In genomic region chr4:41315173-41315572, GRCm38 (mm10) we compare ENCODE assay signal across 7 mouse cellular contexts. TPM values are rescaled to one million over a fixed set of nuclear protein-coding genes. Genes with fewer than 3 reads are reported as not detected.
DNase-seq lines count a peak whose midpoint lies in the region; ATAC-seq lines count a peak whose summit lies in the region.

No protein-coding gene starts in this region.

- H3K27ac ChIP-seq in lung, embryonic 15.5 days = peak overlapping the region; percentile 99
- H3K27ac ChIP-seq in embryonic facial prominence, embryonic 13.5 days = peak overlapping the region; percentile 96
- peak overlapping the region; percentile 99 for H3K27ac ChIP-seq in intestine, embryonic 15.5 days

- 10% methylated on average over 8 of the region's 8 CpGs for WGBS in lung, embryonic 15.5 days
- 48% methylated on average over 8 of the region's 8 CpGs for WGBS in embryonic facial prominence, embryonic 13.5 days
- WGBS in intestine, embryonic 15.5 days = 17% methylated on average over 8 of the region's 8 CpGs

- H3K4me1 ChIP-seq in lung, embryonic 15.5 days = peaks cover 21% of the 10 kb centered on the region
- peaks cover 20% of the 10 kb centered on the region for H3K4me1 ChIP-seq in embryonic facial prominence, embryonic 13.5 days
- H3K4me1 ChIP-seq in intestine, embryonic 15.5 days (replicated peaks) = peaks cover 10% of the 10 kb centered on the region

- H3K36me3 ChIP-seq in lung, embryonic 15.5 days = peaks cover 6% of the 10 kb centered on the region; the same call in 1 of the 2 replicates
- H3K36me3 ChIP-seq in embryonic facial prominence, embryonic 13.5 days = peaks cover 21% of the 10 kb centered on the region
- no peaks in the 10 kb centered on the region for H3K36me3 ChIP-seq in intestine, embryonic 15.5 days

- DNase-seq in lung, postnatal 36 days = no peak
- peak; percentile 26 for DNase-seq in naive thymus-derived CD4-positive, alpha-beta T cell, adult 2 months (ENCODE audit: low read depth)
- no peak for DNase-seq in T-cell, adult 2 months (ENCODE audit: low spot score)
- DNase-seq in left cerebral cortex, postnatal 4 days = no peak

- peak overlapping the region; percentile 100 for H3K4me3 ChIP-seq in lung, embryonic 15.5 days
- H3K4me3 ChIP-seq in embryonic facial prominence, embryonic 13.5 days = peak overlapping the region; percentile 99
- peak overlapping the region; percentile 98 for H3K4me3 ChIP-seq in intestine, embryonic 15.5 days (replicated peaks)

- H3K9ac ChIP-seq in lung, embryonic 15.5 days = peak overlapping the region; percentile 41
- peak overlapping the region; percentile 97 for H3K9ac ChIP-seq in embryonic facial prominence, embryonic 13.5 days
- peak overlapping the region; percentile 98 for H3K9ac ChIP-seq in intestine, embryonic 15.5 days

- intact Hi-C loops in left cerebral cortex, postnatal 4 days (cut with DNase I) = loop anchor here (10.0 kb wide), 1 partner anchor 80 kb away; no protein-coding TSS in a partner anchor

- H3K9me3 ChIP-seq in lung, embryonic 15.5 days = no peaks in the 10 kb centered on the region
- no peaks in the 10 kb centered on the region for H3K9me3 ChIP-seq in embryonic facial prominence, embryonic 13.5 days
- H3K9me3 ChIP-seq in intestine, embryonic 15.5 days = no peaks in the 10 kb centered on the region

- no peaks in the 10 kb centered on the region for H3K27me3 ChIP-seq in lung, embryonic 15.5 days
- no peaks in the 10 kb centered on the region for H3K27me3 ChIP-seq in embryonic facial prominence, embryonic 13.5 days
- no peaks in the 10 kb centered on the region for H3K27me3 ChIP-seq in intestine, embryonic 15.5 days (replicated peaks)

- H3K4me2 ChIP-seq in lung, embryonic 15.5 days = peak overlapping the region; percentile 86
- peak overlapping the region; percentile 90 for H3K4me2 ChIP-seq in embryonic facial prominence, embryonic 13.5 days
- H3K4me2 ChIP-seq in intestine, embryonic 15.5 days (replicated peaks) = peak overlapping the region; percentile 84

- no peak for ATAC-seq in lung, embryonic 15.5 days (ENCODE audit: borderline replicate concordance, extremely low read depth, low FRiP score, low TSS enrichment)
- no peak for ATAC-seq in embryonic facial prominence, embryonic 13.5 days (ENCODE audit: insufficient number of reproducible peaks, insufficient read depth, low FRiP score, low TSS enrichment, low read depth)
- ATAC-seq in intestine, embryonic 15.5 days = peak; percentile 13

RNA-seq across cellular contexts. Expression of gene Dcaf12, which starts 0.5 kb away (rescaled TPM):
- polyA plus RNA-seq in lung, embryonic 15.5 days (2015; fragmentation: Nextera tagmentation; extraction: Ambion mirVana) = 67.5 and 67.6 TPM in 2 replicates
- polyA plus RNA-seq in embryonic facial prominence, embryonic 13.5 days (2015; fragmentation: Nextera tagmentation; extraction: Ambion mirVana) = 53.9 and 58.5 TPM in 2 replicates
- 51.6 and 55.0 TPM in 2 replicates for polyA plus RNA-seq in intestine, embryonic 15.5 days (2015; fragmentation: Nextera tagmentation; extraction: Ambion mirVana)
- total RNA-seq in left cerebral cortex, postnatal 4 days (2021) = 10 to 100 TPM; 56.7 to 57.5 TPM

RNA-seq across cellular contexts. Expression of gene Ubap1, which starts 33.6 kb away (rescaled TPM):
- polyA plus RNA-seq in lung, embryonic 15.5 days (2015; fragmentation: Nextera tagmentation; extraction: Ambion mirVana) = 47.7 and 53.9 TPM in 2 replicates
- polyA plus RNA-seq in embryonic facial prominence, embryonic 13.5 days (2015; fragmentation: Nextera tagmentation; extraction: Ambion mirVana) = 44.4 and 48.9 TPM in 2 replicates
- 50.0 and 56.5 TPM in 2 replicates for polyA plus RNA-seq in intestine, embryonic 15.5 days (2015; fragmentation: Nextera tagmentation; extraction: Ambion mirVana)
- total RNA-seq in left cerebral cortex, postnatal 4 days (2021) = 10 to 100 TPM; 33.5 to 43.3 TPM

RNA-seq across cellular contexts. Expression of gene Ubap2, which starts 40.2 kb away (rescaled TPM):
- 55.1 and 55.9 TPM in 2 replicates for polyA plus RNA-seq in lung, embryonic 15.5 days (2015; fragmentation: Nextera tagmentation; extraction: Ambion mirVana)
- polyA plus RNA-seq in embryonic facial prominence, embryonic 13.5 days (2015; fragmentation: Nextera tagmentation; extraction: Ambion mirVana) = 65.9 and 70.0 TPM in 2 replicates
- polyA plus RNA-seq in intestine, embryonic 15.5 days (2015; fragmentation: Nextera tagmentation; extraction: Ambion mirVana) = 50.1 and 52.2 TPM in 2 replicates
- total RNA-seq in left cerebral cortex, postnatal 4 days (2021) = 10 to 100 TPM; 77.8 to 78.2 TPM

Comparison
In these comparisons a context has a peak if more than half of its experiments do, and no peak if none do; other contexts are left out.
1. H3K9ac ChIP-seq: peak in every context shown above with its lines; median percentile 98 in intestine, embryonic 15.5 days; 97 in embryonic facial prominence, embryonic 13.5 days; 41 in lung, embryonic 15.5 days.